23 mouse cellular contexts compared by ENCODE assay signal in the genomic region with DNA sequence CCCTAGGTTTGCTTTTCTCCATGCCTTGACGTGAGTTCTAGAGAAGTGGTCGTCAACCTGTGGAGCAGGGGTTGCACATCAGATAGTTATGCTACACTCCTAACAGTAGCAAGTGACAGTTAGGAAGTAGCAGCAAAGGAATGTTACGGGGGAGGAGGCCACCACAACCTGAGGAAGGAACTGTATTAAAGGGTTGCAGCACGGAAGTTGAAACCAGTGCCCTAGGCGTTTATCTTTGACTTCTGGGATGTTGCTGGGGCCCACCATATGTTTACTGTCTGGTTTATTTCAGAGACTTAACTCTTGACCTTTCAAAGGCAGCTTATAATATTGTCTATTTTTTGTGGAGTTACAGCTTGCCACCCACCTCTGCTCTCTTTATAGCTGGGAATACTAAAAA. TPM values are rescaled to one million over a fixed set of nuclear protein-coding genes. Genes with fewer than 3 reads are reported as not detected.
DNase-seq lines count a peak whose midpoint lies in the region; ATAC-seq and TF ChIP-seq lines count a peak whose summit lies in the region.
"Had no signal": no experiment of that assay in that cellular context is flagged by ENCODE, and none has a peak within 500 bp of the region (broad histone marks: within the 10 kb centered on the region; RNA-seq: fewer than 3 reads in every experiment).

No protein-coding gene starts in this region.

- no peaks in the 10 kb centered on the region for H3K9me3 ChIP-seq in kidney, postnatal 0 days (replicated peaks; ENCODE audit: low read length)
- H3K9me3 ChIP-seq in G1E (replicated peaks) = no peaks in the 10 kb centered on the region
- H3K9me3 ChIP-seq: hindbrain, embryonic 12.5 days had no signal

- H3K27me3 ChIP-seq in kidney, postnatal 0 days (ENCODE audit: insufficient read depth, low read length) = no peaks in the 10 kb centered on the region
- H3K27me3 ChIP-seq in G1E (ENCODE audit: insufficient read depth, low read length) = no peaks in the 10 kb centered on the region
- H3K27me3 ChIP-seq: hindbrain, embryonic 12.5 days; midbrain, embryonic 13.5 days; Patski had no signal

- no peak for ATAC-seq in kidney, postnatal 0 days (replicated peaks; ENCODE audit: low FRiP score, low read depth)
- ATAC-seq in G1E (ENCODE audit: extremely low read depth, insufficient number of reproducible peaks, low FRiP score, poor library complexity, severe bottlenecking) = peak; percentile 48; the same call in 1 of the 2 replicates
- peak; percentile 46 for ATAC-seq in common myeloid progenitor, adult 5-6 weeks (replicated peaks; ENCODE audit: low read depth, poor library complexity, severe bottlenecking)
- ATAC-seq in megakaryocyte progenitor cell, adult 5-6 weeks (replicated peaks; ENCODE audit: poor library complexity) = peak; percentile 53
- ATAC-seq: forebrain, embryonic 14.5 days; inflammation-experienced regulatory T-cells, adult 6 months; midbrain, embryonic 13.5 days; Patski had no signal

- no peak for TF ChIP-seq CTCF in kidney, postnatal 0 days (IDR thresholded peaks at IDR 0.05; ENCODE audit: low read depth)
- TF ChIP-seq CTCF in G1E (IDR thresholded peaks at IDR 0.05; ENCODE audit: low read depth, low read length) = no peak

- no peaks in the 10 kb centered on the region for H3K4me1 ChIP-seq in kidney, postnatal 0 days (replicated peaks; ENCODE audit: insufficient read depth, low read length)
- H3K4me1 ChIP-seq in G1E (ENCODE audit: insufficient read depth, low read depth, low read length) = peaks cover 51% of the 10 kb centered on the region
- H3K4me1 ChIP-seq: hindbrain, embryonic 12.5 days; midbrain, embryonic 13.5 days had no signal

- 0 out of 2 replicates have a peak overlapping the region, but pooled peaks have one; percentile 48 for H3K27ac ChIP-seq in kidney, postnatal 0 days
- H3K27ac ChIP-seq: hindbrain, embryonic 12.5 days; layer of hippocampus, adult 2 months; midbrain, embryonic 13.5 days had no signal

- no peak overlapping the region for H3K4me2 ChIP-seq in kidney, postnatal 0 days (ENCODE audit: low read length)
- H3K4me2 ChIP-seq: heart, embryonic 11.5 days; hindbrain, embryonic 12.5 days; lung, embryonic 14.5 days; midbrain, embryonic 13.5 days had no signal

- no peak overlapping the region for H3K4me3 ChIP-seq in kidney, postnatal 0 days (replicated peaks; ENCODE audit: low read depth, low read length)
- no peak overlapping the region for H3K4me3 ChIP-seq in G1E (ENCODE audit: low read depth, low read length)
- H3K4me3 ChIP-seq: hindbrain, embryonic 12.5 days; layer of hippocampus, adult 2 months; midbrain, embryonic 13.5 days had no signal

- 43% methylated on average over 5 of the region's 5 CpGs for WGBS in kidney, postnatal 0 days

- 0 out of 2 replicates have a peak, but pooled peaks cover 2% of the 10 kb centered on the region for H3K36me3 ChIP-seq in kidney, postnatal 0 days (ENCODE audit: insufficient read depth, low read length)
- peaks cover 56% of the 10 kb centered on the region for H3K36me3 ChIP-seq in G1E (replicated peaks)

- H3K9ac ChIP-seq in kidney, postnatal 0 days (ENCODE audit: low read depth, low read length) = no peak overlapping the region
- H3K9ac ChIP-seq: hindbrain, embryonic 12.5 days; lung, embryonic 14.5 days; midbrain, embryonic 13.5 days had no signal

- DNase-seq in kidney, postnatal 0 days (ENCODE audit: low spot score) = peak; percentile 60
- no peak for DNase-seq in kidney, postnatal 25 days
- DNase-seq in G1E (ENCODE audit: low spot score) (peak; percentile 27), adipocyte (ENCODE audit: low spot score) (no peak)
- DNase-seq in adrenal gland, adult 18-20 months (ENCODE audit: low spot score in 2 of 2) = no peak
- DNase-seq: adrenal gland, postnatal 14 days; cerebellum, adult 11 months; cerebellum, postnatal 14 days; gastrocnemius, postnatal 25 days; heart, postnatal 10 days; kidney, adult 8-10 months; layer of hippocampus, postnatal 36 days; lung, embryonic 14.5 days; lung, postnatal 4 days had no signal

RNA-seq across cellular contexts. Expression of a gene that starts 8.7 kb away (rescaled TPM):
- 0.43 and 0.49 TPM in 2 replicates for polyA plus RNA-seq in kidney, postnatal 0 days (2015; fragmentation: Nextera tagmentation; extraction: Ambion mirVana)
- 1.4 TPM in 1 of 2 replicates, not detected in the other for total RNA-seq in G1E (2014; fragmentation: Nextera tagmentation)
- 0.87 and 1.6 TPM in 2 replicates for total RNA-seq in G1E (2017)
- 0.05 TPM in 1 of 2 replicates, not detected in the other for polyA plus RNA-seq in G1E (2012)
- 1.3 and 3.4 TPM in 2 replicates for total RNA-seq in common myeloid progenitor, adult 5-6 weeks (2017)
- total RNA-seq in megakaryocyte progenitor cell, adult 5-6 weeks (2015) = 0.68 and 1.2 TPM in 2 replicates
- total RNA-seq in megakaryocyte progenitor cell, adult 5-6 weeks (2017) = 0.42 and 1.0 TPM in 2 replicates
- total RNA-seq in adrenal gland, adult 18-20 months (2021) = under 1 TPM; 0.17 to 0.38 TPM

RNA-seq across cellular contexts. Expression of a gene that starts 51.7 kb away (rescaled TPM):
- 39.9 and 42.9 TPM in 2 replicates for polyA plus RNA-seq in kidney, postnatal 0 days (2015; fragmentation: Nextera tagmentation; extraction: Ambion mirVana)
- total RNA-seq in G1E (2014; fragmentation: Nextera tagmentation) (9.7 and 13.6 TPM in 2 replicates), G1E (2017) (27.6 and 39.0 TPM in 2 replicates)
- polyA plus RNA-seq in G1E (2012) = 2.8 and 3.3 TPM in 2 replicates
- total RNA-seq in common myeloid progenitor, adult 5-6 weeks (2017) = 14.3 and 23.7 TPM in 2 replicates
- total RNA-seq in megakaryocyte progenitor cell, adult 5-6 weeks (2015) = 6.2 and 9.2 TPM in 2 replicates
- 10.0 and 16.9 TPM in 2 replicates for total RNA-seq in megakaryocyte progenitor cell, adult 5-6 weeks (2017)
- total RNA-seq in adrenal gland, adult 18-20 months (2021) = 10 to 100 TPM; 15.9 to 16.2 TPM

Comparison
In these comparisons a context has a peak if more than half of its experiments do, and no peak if none do; other contexts are left out.
1. DNase-seq: peak in kidney, postnatal 0 days (single experiment) and G1E (single experiment); none in kidney, postnatal 25 days (0 of 2), adipocyte (single experiment) and adrenal gland, adult 18-20 months (0 of 2).